ENCODE assay signal across 10 mouse cellular contexts in the genomic region with DNA sequence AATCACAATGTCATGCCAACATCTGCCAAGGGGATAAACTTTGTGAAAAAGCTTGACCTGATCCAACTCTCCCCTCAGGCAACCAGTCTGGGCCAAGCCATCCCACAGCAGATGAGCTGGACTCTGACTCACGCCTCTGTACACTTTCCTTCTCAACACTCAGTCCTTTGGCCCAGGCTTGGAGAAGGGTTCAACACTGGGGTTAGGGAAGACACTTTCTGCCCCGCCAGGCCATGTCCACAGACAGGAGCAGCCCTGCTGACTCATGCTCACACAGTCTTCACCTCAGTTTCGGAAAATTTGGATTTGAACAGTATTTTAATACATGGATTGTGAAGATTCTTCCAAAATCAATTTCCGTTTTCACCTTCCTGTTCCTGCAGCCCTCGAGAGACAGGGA. TPM values are rescaled to one million over a fixed set of nuclear protein-coding genes. Genes with fewer than 3 reads are reported as not detected.
DNase-seq lines count a peak whose midpoint lies in the region; ATAC-seq and TF ChIP-seq lines count a peak whose summit lies in the region.
"Had no signal": no experiment of that assay in that cellular context is flagged by ENCODE, and none has a peak within 500 bp of the region (broad histone marks: within the 10 kb centered on the region; RNA-seq: fewer than 3 reads in every experiment).

No protein-coding gene starts in this region.

- intact Hi-C loops in heart, adult 2 months (cut with DNase I): no loop called here

- no peak overlapping the region for H3K9ac ChIP-seq in heart, adult 2 months (ENCODE audit: low read depth, low read length)
- H3K9ac ChIP-seq in forebrain, embryonic 12.5 days: peak overlapping the region; percentile 53
- H3K9ac ChIP-seq in limb, embryonic 15.5 days: no peak overlapping the region
- H3K9ac ChIP-seq: liver, embryonic 12.5 days had no signal

- no peak for TF ChIP-seq POLR2A in heart, adult 2 months (IDR thresholded peaks at IDR 0.05; ENCODE audit: insufficient read depth, low read depth, low read length)

- ATAC-seq in Patski: peak; percentile 72
- no peak; the same call in 1 of the 2 replicates for ATAC-seq in forebrain, embryonic 12.5 days (ENCODE audit: low FRiP score)
- ATAC-seq in limb, embryonic 15.5 days (ENCODE audit: insufficient number of reproducible peaks, low FRiP score, low TSS enrichment, low read depth): no peak
- ATAC-seq: liver, embryonic 12.5 days had no signal

- no peaks in the 10 kb centered on the region for H3K27me3 ChIP-seq in heart, adult 2 months (ENCODE audit: control insufficient read depth, insufficient read depth, low read length)
- H3K27me3 ChIP-seq in Patski: no peaks in the 10 kb centered on the region
- H3K27me3 ChIP-seq in forebrain, embryonic 12.5 days: peaks cover 23% of the 10 kb centered on the region
- H3K27me3 ChIP-seq in limb, embryonic 15.5 days: peaks cover 38% of the 10 kb centered on the region

- TF ChIP-seq CTCF in heart, adult 2 months (IDR thresholded peaks at IDR 0.05): no peak
- no peak for TF ChIP-seq CTCF in Patski (IDR thresholded peaks at IDR 0.05)

- no peak overlapping the region for H3K27ac ChIP-seq in heart, adult 2 months
- peak overlapping the region; percentile 84; the same call in 1 of the 2 replicates for H3K27ac ChIP-seq in forebrain, embryonic 12.5 days
- H3K27ac ChIP-seq in limb, embryonic 15.5 days: no peak overlapping the region
- H3K27ac ChIP-seq: liver, embryonic 12.5 days had no signal

- no peaks in the 10 kb centered on the region for H3K79me2 ChIP-seq in heart, adult 2 months (replicated peaks; ENCODE audit: control insufficient read depth, insufficient read depth, low read length)

- no peaks in the 10 kb centered on the region for H3K4me1 ChIP-seq in heart, adult 2 months (ENCODE audit: control insufficient read depth, insufficient read depth, low read length)
- peaks cover 42% of the 10 kb centered on the region for H3K4me1 ChIP-seq in forebrain, embryonic 12.5 days
- peaks cover 7% of the 10 kb centered on the region for H3K4me1 ChIP-seq in limb, embryonic 15.5 days
- H3K4me1 ChIP-seq: liver, embryonic 12.5 days had no signal

- 27% methylated on average over 5 of the region's 5 CpGs for WGBS in heart, adult 2 months
- 30% methylated on average over 5 of the region's 5 CpGs for WGBS in forebrain, embryonic 12.5 days
- 36% methylated on average over 5 of the region's 5 CpGs for WGBS in limb, embryonic 15.5 days

- peak overlapping the region; percentile 58 for H3K4me2 ChIP-seq in forebrain, embryonic 12.5 days
- H3K4me2 ChIP-seq in limb, embryonic 15.5 days: peak overlapping the region; percentile 46

- H3K9me3 ChIP-seq in forebrain, embryonic 12.5 days: no peaks in the 10 kb centered on the region
- no peaks in the 10 kb centered on the region for H3K9me3 ChIP-seq in limb, embryonic 15.5 days
- H3K9me3 ChIP-seq: liver, embryonic 12.5 days had no signal

- in situ Hi-C loops in Patski (cut with MboI; ENCODE audit: low pct_unique_long_range_greater_than_20kb): loop anchor here (5.0 kb wide), 1 partner anchor 41 kb away; no protein-coding TSS in a partner anchor

- no peak for DNase-seq in heart, adult 2 months
- DNase-seq in heart, adult 11 months: no peak
- peak; percentile 56 for DNase-seq in Patski (ENCODE audit: low read depth, low spot score)
- no peak for DNase-seq in spleen, postnatal 14 days (ENCODE audit: low spot score in 2 of 2)
- no peak for DNase-seq in kidney, adult 8-10 months
- no peak for DNase-seq in thymus, postnatal 0 days (ENCODE audit: low spot score)

- no peak for TF ChIP-seq EP300 in heart, adult 2 months (IDR thresholded peaks at IDR 0.05; ENCODE audit: insufficient read depth, low read depth, low read length)

- peak overlapping the region; percentile 2; the same call in 1 of the 2 replicates for H3K4me3 ChIP-seq in heart, adult 2 months
- H3K4me3 ChIP-seq in forebrain, embryonic 12.5 days (replicated peaks): peak overlapping the region; percentile 34
- H3K4me3 ChIP-seq in limb, embryonic 15.5 days: peak overlapping the region; percentile 18; the same call in 1 of the 2 replicates
- H3K4me3 ChIP-seq: liver, embryonic 12.5 days had no signal

- CTCF ChIA-PET in Patski (lab: Charles Lee): no interaction called here

- POLR2A ChIA-PET in Patski (lab: Charles Lee): interaction anchor here (1.4 to 2.5 kb wide), 3 partner anchors 9 to 36 kb away, joined by 3 to 14 read pairs (median 11); no protein-coding TSS in a partner anchor

- no peaks in the 10 kb centered on the region for H3K36me3 ChIP-seq in heart, adult 2 months (ENCODE audit: control insufficient read depth, insufficient read depth, low read length)
- no peaks in the 10 kb centered on the region for H3K36me3 ChIP-seq in forebrain, embryonic 12.5 days (replicated peaks)
- no peaks in the 10 kb centered on the region for H3K36me3 ChIP-seq in limb, embryonic 15.5 days
- H3K36me3 ChIP-seq: G1E; liver, embryonic 12.5 days had no signal

RNA-seq across cellular contexts. Expression of a gene that starts 0.4 kb away (rescaled TPM):
- under 1 TPM in 1 of 2 experiments, not detected in 1; 0.09 TPM for total RNA-seq in heart, adult 2 months (2021)
- 0.04 and 0.06 TPM in 2 replicates for polyA plus RNA-seq in heart, adult 2 months (2012; rRNA removed)
- 55.9 TPM for polyA plus RNA-seq in Patski (2021)
- polyA plus RNA-seq in forebrain, embryonic 12.5 days (2016; fragmentation: Nextera tagmentation; extraction: Ambion mirVana): 5.8 and 7.6 TPM in 2 replicates
- polyA plus RNA-seq in limb, embryonic 15.5 days (2015; fragmentation: Nextera tagmentation; extraction: Ambion mirVana): 0.70 and 0.76 TPM in 2 replicates
- polyA plus RNA-seq in thymus, postnatal 0 days (2015; fragmentation: Nextera tagmentation; extraction: Ambion mirVana): not detected in 2 replicates
- polyA plus RNA-seq: G1E had no signal
